In the genomic region with DNA sequence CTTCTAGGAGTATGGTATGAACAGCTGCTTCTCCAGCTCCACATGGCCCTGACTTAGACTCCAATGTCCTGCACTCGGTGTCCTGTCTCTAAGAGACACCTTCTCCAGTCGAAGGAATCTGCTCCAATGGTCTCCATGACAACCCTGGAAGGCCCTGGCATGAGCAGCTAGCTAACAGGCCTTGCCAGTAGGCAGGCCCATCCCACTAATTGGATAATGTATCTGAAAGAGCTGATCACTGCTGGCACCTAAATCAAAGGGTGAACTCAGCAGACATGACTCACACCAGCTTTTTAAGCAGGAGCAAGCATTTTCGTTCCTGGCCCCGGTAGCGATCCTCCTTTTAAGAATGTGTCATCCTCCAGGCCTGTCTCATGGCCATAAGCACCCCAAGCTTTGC, we compare ENCODE assay signal across 10 mouse cellular contexts.
DNase-seq lines count a peak whose midpoint lies in the region; ATAC-seq lines count a peak whose summit lies in the region.
"Had no signal": no experiment of that assay in that cellular context is flagged by ENCODE, and none has a peak within 500 bp of the region (broad histone marks: within the 10 kb centered on the region; RNA-seq: fewer than 3 reads in every experiment).

No protein-coding gene starts in this region.

- H3K4me2 ChIP-seq in forebrain, embryonic 13.5 days, result no peak overlapping the region
- H3K4me2 ChIP-seq: limb, embryonic 13.5 days had no signal

- H3K4me3 ChIP-seq in forebrain, embryonic 13.5 days, result no peak overlapping the region
- H3K4me3 ChIP-seq in forebrain, embryonic 10.5 days, result no peak overlapping the region
- H3K4me3 ChIP-seq: heart, adult 2 months; limb, embryonic 13.5 days had no signal

- 0 out of 2 replicates have a peak, but pooled peaks have one; percentile 43 for ATAC-seq in forebrain, embryonic 13.5 days

- H3K36me3 ChIP-seq in forebrain, embryonic 13.5 days (ENCODE audit: poor library complexity, severe bottlenecking), result no peaks in the 10 kb centered on the region
- H3K36me3 ChIP-seq in forebrain, embryonic 10.5 days (replicated peaks), result no peaks in the 10 kb centered on the region
- H3K36me3 ChIP-seq: limb, embryonic 13.5 days had no signal

- no peak for DNase-seq in forebrain, embryonic 10.5 days (ENCODE audit: extremely low spot score, low spot score)
- DNase-seq in frontal cortex, postnatal 25 days (ENCODE audit: low spot score in 2 of 2), result peak; percentile 9 to 10
- DNase-seq in left cerebral cortex, adult 9 months (ENCODE audit: low spot score in 2 of 2), result peak; percentile 52 to 75
- DNase-seq in right cerebral cortex, postnatal 36 days (ENCODE audit: low spot score in 2 of 2), result peak; percentile 52 to 54
- DNase-seq in testis, postnatal 14 days (ENCODE audit: low spot score), result no peak
- no peak for DNase-seq in heart, postnatal 4 days
- DNase-seq in ovary, postnatal 36 days (ENCODE audit: low spot score), result no peak
- DNase-seq: heart, adult 2 months had no signal

- 24% methylated on average over 5 of the region's 5 CpGs for WGBS in forebrain, embryonic 13.5 days
- 68% methylated on average over 5 of the region's 5 CpGs for WGBS in forebrain, embryonic 10.5 days

- no peak overlapping the region for H3K9ac ChIP-seq in forebrain, embryonic 13.5 days
- H3K9ac ChIP-seq: limb, embryonic 13.5 days had no signal

- H3K27me3 ChIP-seq in forebrain, embryonic 13.5 days, result no peaks in the 10 kb centered on the region
- peaks cover 9% of the 10 kb centered on the region; the same call in 1 of the 2 replicates for H3K27me3 ChIP-seq in forebrain, embryonic 10.5 days (ENCODE audit: poor library complexity, severe bottlenecking)
- H3K27me3 ChIP-seq: limb, embryonic 13.5 days had no signal

- H3K27ac ChIP-seq in forebrain, embryonic 13.5 days, result no peak overlapping the region
- H3K27ac ChIP-seq in forebrain, embryonic 10.5 days, result no peak overlapping the region
- H3K27ac ChIP-seq: heart, adult 2 months; limb, embryonic 13.5 days had no signal

- H3K9me3 ChIP-seq in forebrain, embryonic 13.5 days (replicated peaks), result 0 out of 2 replicates have a peak, but pooled peaks cover 3% of the 10 kb centered on the region
- no peaks in the 10 kb centered on the region for H3K9me3 ChIP-seq in forebrain, embryonic 10.5 days
- H3K9me3 ChIP-seq: limb, embryonic 13.5 days had no signal

- peaks cover 14% of the 10 kb centered on the region for H3K4me1 ChIP-seq in forebrain, embryonic 13.5 days
- H3K4me1 ChIP-seq in forebrain, embryonic 10.5 days, result peaks cover 29% of the 10 kb centered on the region

Comparison
In these comparisons a context has a peak if more than half of its experiments do, and no peak if none do; other contexts are left out.
1. DNase-seq: peak in frontal cortex, postnatal 25 days (2 of 2), left cerebral cortex, adult 9 months (2 of 2) and right cerebral cortex, postnatal 36 days (2 of 2); none in forebrain, embryonic 10.5 days (single experiment), testis, postnatal 14 days (single experiment), heart, postnatal 4 days (single experiment) and ovary, postnatal 36 days (single experiment).